Mouse (Mus musculus) spleen, embryonic (tissue): ENCODE measurements around the gene Gimd1.

Source experiments
- CTCF ChIA-PET: fragments of 350-600 bp; sonication (Branson Sonifier 250); formaldehyde crosslinking; loops from one replicate; lab custom pipeline; 2022; lab: Charles Lee

The Gimd1 gene

DNA sequence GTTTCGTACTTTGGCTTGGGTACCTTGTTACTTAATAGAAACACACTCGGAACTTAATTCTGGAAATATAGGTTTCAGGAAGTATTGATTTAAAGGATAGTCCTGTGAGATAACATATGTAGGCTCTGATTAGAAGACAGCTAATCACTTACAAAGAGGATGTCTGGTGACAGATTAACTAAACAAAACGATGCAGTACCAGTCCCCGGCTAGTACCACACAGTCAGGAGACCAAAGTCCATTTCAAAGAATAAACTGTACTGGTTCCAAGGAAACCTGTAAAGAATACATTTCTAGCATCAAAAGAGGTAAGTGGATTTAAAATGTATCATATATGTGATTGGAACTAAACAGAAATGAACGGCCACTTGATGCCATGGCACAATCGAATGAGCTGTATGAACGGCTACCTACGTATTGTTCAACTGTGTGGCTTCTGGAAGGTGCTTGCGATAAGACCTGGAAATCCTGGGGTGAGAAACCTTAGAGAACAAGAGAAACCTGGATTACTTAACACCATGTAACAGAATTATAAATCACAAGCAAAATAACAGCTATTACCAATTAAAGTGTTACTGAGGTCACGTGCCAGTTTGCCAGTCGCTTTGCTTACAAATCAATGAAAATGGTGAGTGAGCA, at the start of gene Gimd1:
TSS of gene Gimd1 (plus strand) at position 220 of the 639 bp plus-strand sequence.
- CTCF ChIA-PET = no interaction called here

DNA sequence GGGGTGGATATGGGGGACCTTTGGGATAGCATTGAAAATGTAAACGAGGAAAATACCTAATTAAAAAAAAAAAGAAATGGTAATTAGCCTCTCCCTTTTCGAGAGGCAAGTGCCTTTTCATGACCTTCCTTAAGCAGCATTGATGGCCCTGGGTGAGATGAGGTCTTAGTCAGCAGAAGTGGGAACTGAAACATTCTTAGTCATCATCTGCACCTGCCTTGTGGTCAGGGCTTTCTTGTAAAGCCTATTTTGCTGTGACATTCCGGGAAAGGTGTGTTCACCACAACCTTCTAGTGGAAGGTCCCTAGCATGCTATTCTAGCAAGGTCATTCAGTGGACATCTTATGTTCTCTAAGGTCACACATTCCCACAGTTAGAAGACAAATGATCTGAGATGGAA, 48.4 kb upstream of the Gimd1 start:
- CTCF ChIA-PET = no interaction called here

DNA sequence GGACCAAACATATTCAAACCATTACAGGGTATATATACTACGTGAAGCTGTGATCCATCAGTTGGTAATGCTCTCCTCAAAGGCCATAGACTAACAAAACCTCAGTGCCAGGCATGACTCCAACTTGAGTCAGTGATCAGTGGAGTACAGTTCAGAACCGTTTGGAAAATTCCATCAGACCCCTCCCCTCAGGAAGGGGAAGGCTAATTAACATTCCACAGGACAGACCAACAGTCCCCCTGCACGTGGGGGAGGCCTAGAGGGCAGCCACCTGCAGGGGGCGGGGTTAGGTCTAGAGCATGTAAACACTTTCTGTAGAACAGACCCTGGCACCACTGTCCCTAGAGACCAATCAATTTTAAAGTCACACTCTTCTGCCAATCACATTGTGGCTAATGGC, 47.3 kb upstream of the Gimd1 start:
- CTCF ChIA-PET = no interaction called here

DNA sequence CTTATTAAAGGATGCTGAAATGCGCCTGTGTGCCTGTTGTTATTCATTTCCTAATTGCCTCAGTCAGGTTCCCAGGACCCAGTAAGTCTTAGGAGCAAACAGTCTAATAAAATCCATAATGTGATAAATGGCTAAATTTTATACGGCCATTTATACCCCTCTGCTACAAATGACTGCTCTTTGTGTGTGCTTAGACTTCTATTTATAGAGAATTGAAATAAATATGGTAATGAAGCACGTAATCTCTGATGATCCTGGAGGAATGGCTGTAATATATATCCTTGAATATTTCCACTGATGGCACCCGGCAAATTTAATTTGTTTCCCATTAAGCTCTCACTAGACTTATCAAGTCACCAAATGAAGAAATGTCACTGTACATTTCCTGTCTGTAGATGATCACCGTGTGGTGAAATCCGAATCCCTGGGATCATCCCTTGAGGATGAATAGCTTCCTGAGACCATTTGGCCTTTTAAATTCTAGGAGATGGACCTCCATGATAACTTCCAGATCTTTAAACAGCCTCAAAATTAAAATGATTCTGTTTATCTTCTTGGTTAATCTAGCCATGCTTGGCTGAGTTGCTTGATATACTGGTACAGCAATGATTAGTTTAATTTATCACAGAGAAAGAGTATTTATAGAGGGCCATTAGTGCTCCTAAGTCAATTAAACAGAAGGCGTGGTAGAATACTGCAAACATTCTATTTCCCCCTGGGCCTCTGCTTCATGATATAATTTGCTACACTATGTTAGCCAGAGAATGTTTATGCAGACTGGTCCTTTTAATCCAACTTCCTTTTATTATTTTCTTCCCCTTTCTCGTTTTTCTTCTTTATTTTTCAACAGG, 44.3 kb upstream of the Gimd1 start:
- CTCF ChIA-PET = no interaction called here

DNA sequence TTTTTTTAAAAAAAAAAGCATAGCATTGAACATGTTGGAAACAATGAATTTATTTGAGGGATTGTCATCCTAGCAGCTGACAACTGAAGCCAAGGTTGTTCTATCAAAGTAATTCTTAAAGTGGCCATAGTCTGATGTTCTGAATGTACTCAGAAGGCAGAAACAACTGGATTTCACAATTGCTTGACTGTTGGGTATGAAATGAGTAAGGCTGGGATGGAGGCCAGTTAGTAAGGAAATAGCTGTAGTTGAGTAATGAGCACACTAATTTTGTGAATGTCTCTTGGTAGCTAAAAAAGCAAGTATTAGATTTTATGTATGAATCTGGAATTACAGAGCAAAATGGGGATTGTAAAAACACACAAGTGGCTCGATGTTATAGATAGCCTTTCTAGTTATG, 41.5 kb upstream of the Gimd1 start:
- CTCF ChIA-PET = no interaction called here

DNA sequence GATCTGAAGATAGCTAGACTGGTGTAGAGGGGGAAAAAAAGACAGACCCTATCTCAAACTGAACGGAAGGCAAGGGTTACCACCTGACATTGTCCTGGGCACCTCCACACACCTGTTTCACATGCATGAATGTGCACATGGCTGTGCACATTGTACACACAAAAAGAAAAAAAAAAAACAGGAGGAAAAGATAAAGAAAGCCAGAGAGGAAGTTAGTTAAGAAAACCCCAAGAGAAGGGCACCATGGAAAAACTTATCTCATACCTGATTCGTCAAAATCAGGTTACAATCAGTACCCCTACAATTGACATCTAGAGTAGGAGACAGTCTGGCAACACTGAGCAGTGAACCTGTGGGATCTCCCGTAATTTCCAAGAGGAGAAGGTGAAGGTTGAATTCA, 39.6 kb upstream of the Gimd1 start:
- CTCF ChIA-PET = no interaction called here

DNA sequence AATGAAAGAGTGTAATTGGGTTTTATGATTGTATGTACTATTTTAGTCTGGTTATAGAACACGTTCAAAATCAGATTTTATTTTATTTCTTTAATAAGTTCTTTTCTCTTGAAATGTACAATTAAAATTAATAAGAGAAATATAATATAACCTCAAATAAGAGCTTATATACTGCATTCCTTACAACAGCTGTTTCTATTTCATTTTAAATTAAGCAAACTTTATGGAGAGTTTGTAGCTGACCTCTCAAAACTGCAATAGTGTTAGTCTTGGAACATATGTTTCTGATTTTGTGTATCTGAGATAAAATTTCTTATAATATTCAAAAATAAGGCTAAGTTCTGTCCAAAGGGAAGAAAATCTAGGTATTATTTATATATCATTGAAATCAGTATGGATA, 39.0 kb upstream of the Gimd1 start:
- CTCF ChIA-PET = no interaction called here

DNA sequence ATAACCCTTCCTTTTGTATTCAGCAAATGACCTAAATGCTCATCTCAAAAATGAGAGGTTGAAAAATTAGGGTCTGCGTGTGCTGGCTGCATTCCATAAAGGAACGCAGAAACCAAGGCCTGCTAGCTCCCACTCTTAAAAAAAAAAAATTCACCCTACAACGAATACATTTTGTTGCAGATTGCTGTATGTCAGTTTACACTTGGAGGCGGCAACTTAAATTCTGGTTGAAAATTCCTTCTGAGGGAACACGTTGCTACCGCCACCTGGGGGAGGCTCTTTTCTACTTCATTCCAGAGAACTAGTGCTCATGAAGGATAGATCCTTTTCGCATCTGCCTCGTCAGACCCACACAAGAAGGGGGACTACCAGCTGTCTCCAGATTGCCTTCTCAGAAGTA, 879 bp upstream of the Gimd1 start:
- CTCF ChIA-PET = no interaction called here

DNA sequence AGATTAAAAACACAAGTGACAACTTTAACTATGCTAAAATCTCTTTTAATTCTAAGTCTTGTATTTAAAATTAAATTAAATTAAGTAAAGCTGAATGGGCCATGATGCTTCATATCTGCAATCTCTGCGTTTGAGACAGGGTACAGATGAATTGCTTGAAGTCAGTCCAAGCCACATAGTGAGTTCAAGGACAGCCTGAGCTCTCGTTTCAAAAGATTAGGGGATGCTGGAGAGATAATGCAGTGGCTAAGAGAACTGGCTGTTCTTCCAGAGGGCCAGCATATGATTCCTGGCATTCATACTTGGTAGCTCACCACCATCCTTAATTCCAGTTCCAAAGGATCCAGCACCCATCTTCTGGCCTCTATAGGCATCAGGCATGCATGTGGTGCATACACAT, 3.6 kb downstream of the Gimd1 start:
- CTCF ChIA-PET = no interaction called here

DNA sequence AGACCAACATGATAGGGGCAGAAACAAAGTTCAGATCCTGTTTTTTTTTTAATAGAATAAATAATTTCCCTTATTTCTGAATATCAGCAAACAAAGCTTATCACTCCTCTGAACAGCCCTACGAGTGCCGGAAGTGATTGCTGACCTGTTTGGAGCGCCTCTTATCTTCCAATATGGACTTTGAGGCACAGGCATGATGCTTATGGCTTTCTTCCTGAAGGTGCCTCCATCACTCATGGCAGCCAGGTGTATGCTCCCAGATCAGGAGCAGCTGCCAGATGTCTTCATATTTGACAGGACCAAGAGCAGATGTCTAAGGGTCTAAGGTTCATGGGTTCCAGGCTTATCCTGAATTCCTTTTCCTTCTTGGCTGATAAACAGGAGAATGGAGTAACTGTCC, 7.5 kb downstream of the Gimd1 start:
- CTCF ChIA-PET = no interaction called here

DNA sequence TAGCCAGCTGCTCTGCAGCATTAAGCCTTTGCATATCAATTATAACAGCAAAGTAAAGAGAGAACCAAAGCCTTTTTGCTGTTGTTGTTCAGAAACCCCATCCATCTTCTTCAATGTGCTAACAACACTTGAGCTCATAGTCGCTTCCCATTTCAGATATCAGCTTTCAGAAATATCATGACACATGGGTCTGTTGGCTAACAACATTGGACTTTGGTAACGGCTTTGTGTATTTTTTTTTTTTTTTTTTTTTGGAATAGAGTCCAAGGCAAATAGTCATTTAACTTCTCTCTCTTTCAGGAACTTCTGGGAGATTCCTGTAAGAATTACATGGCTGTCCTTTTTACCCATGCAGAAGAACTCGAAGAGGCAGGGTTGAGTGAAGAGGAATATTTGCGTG, 14.5 kb downstream of the Gimd1 start:
- CTCF ChIA-PET = interaction anchor here (0.6 kb wide), 1 partner anchor 1468 kb away, joined by 3 read pairs; no protein-coding TSS in a partner anchor

DNA sequence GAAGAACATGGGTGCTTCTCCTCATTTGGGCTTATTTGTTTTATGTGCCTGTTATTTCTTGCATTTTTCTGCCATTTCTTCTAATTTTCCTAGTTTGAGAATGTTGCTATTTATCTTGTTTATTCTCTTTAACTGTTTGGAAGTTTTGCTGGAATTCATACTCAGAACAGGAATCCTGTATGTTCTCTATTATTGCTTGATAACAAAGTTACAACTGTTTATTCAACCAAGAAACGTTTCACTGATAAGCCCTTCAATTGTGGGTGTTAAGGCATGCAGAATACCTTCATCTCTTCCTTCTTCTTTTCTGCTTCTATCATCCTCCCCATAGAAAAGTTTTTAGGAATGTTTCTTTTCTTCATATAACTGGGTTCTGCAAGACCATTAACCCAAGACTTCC, 17.2 kb downstream of the Gimd1 start:
- CTCF ChIA-PET = no interaction called here

DNA sequence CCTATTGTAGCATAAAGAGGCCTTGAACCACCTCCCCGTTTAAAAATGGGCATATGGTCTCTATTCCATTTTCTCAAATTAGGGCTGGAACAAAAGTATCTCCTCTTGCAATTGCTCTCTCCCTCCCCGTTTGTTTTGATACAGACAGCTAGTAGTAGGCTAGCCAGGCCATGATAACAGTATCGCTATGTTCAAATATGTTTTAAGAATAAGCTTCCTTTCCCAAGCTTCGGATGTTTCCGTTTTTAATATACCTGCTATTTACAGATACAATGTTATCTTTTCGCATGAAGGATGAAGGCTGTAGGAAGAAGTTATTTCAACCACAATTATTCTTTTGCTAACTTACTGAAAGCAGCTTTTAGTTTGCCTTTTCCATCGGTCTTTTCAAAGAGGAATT, 19.7 kb downstream of the Gimd1 start:
- CTCF ChIA-PET = no interaction called here

DNA sequence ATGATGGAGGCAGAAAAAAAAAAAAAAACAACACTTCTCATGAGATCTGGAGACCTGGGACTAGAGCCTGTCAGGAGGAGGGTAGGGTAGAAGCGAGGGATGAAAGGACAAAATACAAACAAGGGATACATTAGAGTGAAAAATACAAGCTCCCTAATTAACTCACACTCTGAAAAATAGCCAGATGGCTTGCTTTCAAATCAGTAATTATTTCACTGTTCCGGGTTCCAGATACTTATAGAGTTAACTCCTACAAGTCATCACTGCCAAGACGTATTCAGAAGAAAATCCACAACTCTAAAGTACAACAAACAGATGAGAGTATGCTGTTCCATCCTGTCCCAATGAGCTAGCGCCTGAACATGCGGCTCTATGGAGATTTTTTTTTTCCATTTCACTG, 20.6 kb downstream of the Gimd1 start:
- CTCF ChIA-PET = no interaction called here

DNA sequence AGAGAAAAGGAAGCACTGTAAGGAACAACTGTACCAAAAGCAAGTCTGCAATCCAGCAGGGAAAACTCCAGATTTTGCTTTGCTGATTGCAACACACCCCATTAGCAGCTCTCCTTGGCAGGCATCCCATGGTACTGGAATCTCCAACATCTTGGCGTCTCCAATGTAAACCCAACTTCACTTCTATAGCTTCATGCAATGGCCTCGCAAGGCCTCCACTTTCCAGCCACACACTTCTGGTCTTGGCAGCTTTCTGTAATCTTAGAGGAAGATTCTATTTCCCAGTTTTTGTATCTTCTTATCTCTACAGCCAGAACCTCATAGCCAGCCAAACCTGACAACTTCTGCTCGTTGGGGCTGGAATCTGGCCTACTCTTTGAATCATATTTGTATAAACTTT, 22.2 kb downstream of the Gimd1 start:
- CTCF ChIA-PET = no interaction called here

DNA sequence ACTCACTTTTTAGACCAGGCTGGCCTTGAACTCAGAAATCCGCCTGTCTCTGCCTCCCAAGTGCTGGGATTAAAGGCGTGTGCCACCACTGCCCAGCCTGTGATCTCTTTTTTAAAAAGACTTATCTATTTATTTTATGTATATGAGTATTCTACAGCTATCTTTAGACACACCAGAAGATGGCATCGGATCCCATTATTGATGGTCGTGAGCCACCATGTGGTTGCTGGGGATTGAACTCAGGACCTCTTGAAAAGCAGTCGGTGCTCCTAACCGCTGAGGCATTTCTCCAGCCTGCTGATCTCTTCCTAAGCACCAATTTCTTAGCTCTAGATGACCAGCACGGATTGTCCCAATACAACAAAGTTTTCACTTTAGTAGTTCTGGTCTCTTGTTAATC, 24.3 kb downstream of the Gimd1 start:
- CTCF ChIA-PET = no interaction called here

DNA sequence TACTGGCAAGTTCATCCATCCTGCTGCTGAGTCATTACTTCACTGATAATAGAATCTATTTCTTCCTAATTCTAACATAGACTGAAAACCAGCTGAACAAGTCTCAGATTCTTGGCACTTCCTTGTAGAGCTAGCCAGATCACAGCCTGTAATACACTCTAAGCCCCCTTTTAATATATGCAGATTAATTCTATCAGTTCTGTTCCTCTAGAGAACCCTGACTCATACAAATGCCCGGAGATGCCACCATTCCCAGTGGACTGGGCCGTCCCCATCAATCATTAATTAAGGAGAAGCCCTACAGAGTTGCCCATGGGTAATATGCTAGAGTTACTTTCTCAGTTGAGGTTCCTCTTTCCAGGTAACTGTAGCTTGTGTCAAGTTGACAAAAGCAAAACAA, 26.3 kb downstream of the Gimd1 start:
- CTCF ChIA-PET = no interaction called here

DNA sequence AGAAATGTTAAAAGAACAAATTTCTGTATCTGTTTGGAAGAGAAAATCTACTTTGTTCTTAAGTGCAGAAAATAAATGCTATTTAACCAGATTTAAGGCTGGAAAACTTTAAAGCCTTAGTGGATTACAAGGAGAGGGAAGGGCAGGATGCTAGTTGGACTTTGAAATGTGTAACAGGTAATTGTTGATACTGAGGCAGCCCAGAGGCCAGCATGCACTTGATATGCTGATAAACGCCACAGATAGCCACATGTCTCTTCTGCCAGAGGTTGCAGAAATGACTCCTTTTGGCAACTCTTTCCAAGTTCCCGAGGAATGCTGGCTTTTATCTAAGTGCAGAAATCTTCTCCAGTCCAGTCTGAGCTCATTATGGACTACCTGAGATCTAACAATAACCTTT, 47.9 kb downstream of the Gimd1 start:
- CTCF ChIA-PET = no interaction called here

DNA sequence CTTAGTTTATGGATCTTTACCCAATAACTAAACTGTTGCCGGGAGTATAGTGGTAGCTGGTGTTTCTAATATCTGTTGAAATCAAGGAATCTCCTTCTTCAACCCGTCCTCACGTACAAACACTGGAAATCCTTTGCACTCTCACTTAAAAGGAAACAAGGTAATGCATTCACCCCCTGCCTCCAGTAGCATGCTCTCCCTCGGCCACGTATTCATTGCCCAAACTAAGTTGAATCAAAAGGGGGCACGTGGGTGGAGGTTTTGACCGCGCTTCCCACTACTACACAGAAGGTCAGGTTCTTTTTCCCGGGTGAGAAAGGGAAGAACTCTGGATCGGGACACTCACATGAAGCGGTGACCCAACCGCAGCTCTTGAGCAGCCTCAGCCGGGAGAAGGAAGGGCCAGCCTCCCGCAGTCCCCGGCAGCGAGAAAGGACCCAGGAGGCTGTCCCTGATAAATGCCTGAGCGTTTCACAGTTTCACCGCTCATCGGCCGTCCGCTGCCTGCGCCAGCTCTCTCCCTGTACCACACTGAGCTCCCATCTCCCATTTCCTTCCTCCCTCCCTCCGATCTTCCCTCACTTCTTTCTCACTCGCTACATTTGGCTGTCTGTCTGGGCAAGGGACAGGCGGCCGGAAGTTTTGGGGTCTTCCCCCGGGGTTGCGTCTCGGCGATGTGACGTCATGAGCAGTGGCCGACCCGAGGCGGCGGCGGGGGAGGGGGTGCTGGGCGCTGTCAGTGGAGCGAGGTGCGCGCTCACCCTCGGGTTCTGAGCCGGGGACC, 54.0 kb downstream of the Gimd1 start, which contains the start of gene Tbck:
TSS of gene Tbck (plus strand) at position 698 of the 784 bp plus-strand sequence.
- CTCF ChIA-PET = no interaction called here

DNA sequence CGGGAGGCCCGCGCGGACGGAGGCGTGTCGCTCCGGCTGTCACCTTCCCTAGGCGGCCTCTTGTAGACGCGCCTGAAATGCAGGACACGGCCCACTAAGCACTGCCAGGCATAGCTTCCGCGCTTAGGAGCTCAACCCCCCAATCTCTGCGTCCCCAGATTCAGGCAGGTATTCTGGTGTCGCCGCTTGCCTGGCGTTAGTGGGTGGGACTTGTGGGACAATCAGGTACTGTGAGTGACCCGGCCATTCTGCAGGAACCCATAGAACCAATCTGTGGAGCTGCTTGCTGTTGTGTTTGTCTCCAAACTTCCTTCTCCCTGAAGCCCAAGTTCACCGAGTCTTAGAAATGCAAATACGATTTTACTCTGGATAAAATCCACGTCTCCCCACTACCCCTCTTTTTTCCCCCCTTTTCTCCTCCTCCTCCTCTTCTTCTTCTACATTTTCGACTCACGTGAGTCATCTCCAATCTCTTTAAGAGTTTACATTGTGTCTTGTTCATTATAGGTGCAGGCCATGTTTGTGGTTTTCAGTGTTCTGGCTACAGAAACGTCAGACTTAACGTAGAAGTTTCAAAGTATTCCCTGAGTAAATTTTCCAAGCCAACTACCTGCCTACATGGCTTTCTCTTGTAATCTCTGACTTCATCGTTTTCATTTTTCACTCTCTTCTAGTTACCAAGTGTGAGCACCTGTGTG, 54.8 kb downstream of the Gimd1 start, which contains the start of gene Aimp1:
TSS of gene Aimp1 (minus strand) at position 140 of the 698 bp plus-strand sequence.
- CTCF ChIA-PET = interaction anchor here (0.9 kb wide), 1 partner anchor 772 kb away, joined by 8 read pairs; no protein-coding TSS in a partner anchor
